Mouse (Mus musculus): ENCODE results near the gene Ccl26.

- TF ChIP-seq CTCF (IDR thresholded peaks at IDR 0.05; ENCODE audit: borderline replicate concordance, control insufficient read depth, extremely low read depth, insufficient read depth, low read length, poor library complexity) (no peak), POLR2A (IDR thresholded peaks at IDR 0.05; ENCODE audit: control insufficient read depth, extremely low read depth, insufficient read depth, low read length, poor library complexity) (no peak)
Observed at GRCm38 (mm10) chr5:135527986-135528385, 35.4 kb downstream of the Ccl26 start.
